Comparison of ENCODE assay signal across 8 mouse cellular contexts in the genomic region with DNA sequence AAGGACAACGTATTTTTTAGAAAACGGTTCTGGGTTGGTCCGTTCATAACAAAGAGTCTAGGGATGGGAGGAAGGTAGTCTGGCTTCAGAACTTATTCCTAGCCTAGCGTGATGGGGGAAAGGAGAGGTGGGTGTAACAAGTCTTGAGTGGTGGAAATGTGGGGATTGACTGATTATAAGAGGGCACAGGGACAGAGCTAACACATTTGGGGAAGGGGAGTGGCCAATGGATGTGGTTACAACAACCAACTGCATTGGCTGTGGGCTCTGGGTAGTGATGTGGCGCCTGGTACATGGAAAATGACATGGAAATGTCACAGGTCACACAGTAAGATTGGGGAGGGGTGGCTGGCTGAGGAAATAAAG. TPM values are rescaled to one million over a fixed set of nuclear protein-coding genes. Genes with fewer than 3 reads are reported as not detected.
DNase-seq lines count a peak whose midpoint lies in the region; ATAC-seq and TF ChIP-seq lines count a peak whose summit lies in the region.

No protein-coding gene starts in this region.

- no peaks in the 10 kb centered on the region for H3K36me3 ChIP-seq in embryonic facial prominence, embryonic 10.5 days (replicated peaks)
- no peaks in the 10 kb centered on the region; the same call in 1 of the 2 replicates for H3K36me3 ChIP-seq in intestine, postnatal 0 days (ENCODE audit: control insufficient read depth, insufficient read depth)
- H3K36me3 ChIP-seq in neural tube, embryonic 13.5 days = no peaks in the 10 kb centered on the region

- TF ChIP-seq POLR2A in lung, adult 2 months (IDR thresholded peaks at IDR 0.05; ENCODE audit: borderline replicate concordance, extremely low read depth, low read depth, low read length) = no peak

- H3K4me1 ChIP-seq in lung, adult 2 months (ENCODE audit: control insufficient read depth, insufficient read depth, low read length) = peaks cover 5% of the 10 kb centered on the region; the same call in 1 of the 2 replicates
- H3K4me1 ChIP-seq in embryonic facial prominence, embryonic 10.5 days = peaks cover 14% of the 10 kb centered on the region
- 0 out of 2 replicates have a peak, but pooled peaks cover 13% of the 10 kb centered on the region for H3K4me1 ChIP-seq in intestine, postnatal 0 days (replicated peaks; ENCODE audit: control insufficient read depth, insufficient read depth, low read length)
- H3K4me1 ChIP-seq in neural tube, embryonic 13.5 days (replicated peaks) = peaks cover 27% of the 10 kb centered on the region

- H3K27me3 ChIP-seq in embryonic facial prominence, embryonic 10.5 days (replicated peaks; ENCODE audit: low read depth, poor library complexity, severe bottlenecking) = 0 out of 2 replicates have a peak, but pooled peaks cover 9% of the 10 kb centered on the region
- H3K27me3 ChIP-seq in intestine, postnatal 0 days (replicated peaks; ENCODE audit: control insufficient read depth, insufficient read depth, low read length) = no peaks in the 10 kb centered on the region
- H3K27me3 ChIP-seq in neural tube, embryonic 13.5 days = peaks cover 4% of the 10 kb centered on the region; the same call in 1 of the 2 replicates

- DNase-seq in lung, adult 2 months = no peak
- DNase-seq in lung, postnatal 25 days (ENCODE audit: low spot score) = no peak
- DNase-seq in embryonic facial prominence, embryonic 10.5 days (ENCODE audit: low spot score) = no peak
- no peak for DNase-seq in layer of hippocampus, postnatal 14 days (ENCODE audit: low spot score in 2 of 2)
- DNase-seq in right cerebral cortex, adult 18-20 months = no peak
- DNase-seq in gastrocnemius, postnatal 14 days = no peak

- no peaks in the 10 kb centered on the region for H3K9me3 ChIP-seq in embryonic facial prominence, embryonic 10.5 days
- H3K9me3 ChIP-seq in intestine, postnatal 0 days (ENCODE audit: control insufficient read depth) = no peaks in the 10 kb centered on the region
- H3K9me3 ChIP-seq in neural tube, embryonic 13.5 days = no peaks in the 10 kb centered on the region

- TF ChIP-seq CTCF in lung, adult 2 months (IDR thresholded peaks at IDR 0.05; ENCODE audit: insufficient read depth, low read length) = no peak
- TF ChIP-seq CTCF in intestine, postnatal 0 days (IDR thresholded peaks at IDR 0.05; ENCODE audit: low read depth) = no peak

- WGBS in lung, adult 2 months = 23% methylated on average over 5 of the region's 5 CpGs
- 22% methylated on average over 5 of the region's 5 CpGs for WGBS in embryonic facial prominence, embryonic 10.5 days
- WGBS in intestine, postnatal 0 days = 22% methylated on average over 5 of the region's 5 CpGs
- WGBS in neural tube, embryonic 13.5 days = 25% methylated on average over 5 of the region's 5 CpGs

- H3K4me3 ChIP-seq in lung, adult 2 months (replicated peaks; ENCODE audit: extremely low read depth, low read depth, low read length) = peak overlapping the region; percentile 4
- peak overlapping the region; percentile 83 for H3K4me3 ChIP-seq in embryonic facial prominence, embryonic 10.5 days
- peak overlapping the region; percentile 83 for H3K4me3 ChIP-seq in intestine, postnatal 0 days (ENCODE audit: low read depth, low read length)
- peak overlapping the region; percentile 76 for H3K4me3 ChIP-seq in neural tube, embryonic 13.5 days

- intact Hi-C loops in gastrocnemius, postnatal 14 days (cut with DNase I; ENCODE audit: low total_unique reads) = no loop called here

- H3K4me2 ChIP-seq in intestine, postnatal 0 days (replicated peaks; ENCODE audit: low read depth) = peak overlapping the region; percentile 91
- peak overlapping the region; percentile 86 for H3K4me2 ChIP-seq in neural tube, embryonic 13.5 days

- H3K27ac ChIP-seq in embryonic facial prominence, embryonic 10.5 days (replicated peaks) = peak overlapping the region; percentile 89
- no peak overlapping the region for H3K27ac ChIP-seq in intestine, postnatal 0 days (ENCODE audit: low read depth, low read length)
- H3K27ac ChIP-seq in neural tube, embryonic 13.5 days (replicated peaks) = peak overlapping the region; percentile 95

- no peak for ATAC-seq in intestine, postnatal 0 days
- ATAC-seq in neural tube, embryonic 13.5 days (ENCODE audit: low read depth) = peak; percentile 57

- H3K9ac ChIP-seq in intestine, postnatal 0 days (ENCODE audit: low read depth, low read length) = 0 out of 2 replicates have a peak overlapping the region, but pooled peaks have one; percentile 88
- H3K9ac ChIP-seq in neural tube, embryonic 13.5 days = 0 out of 2 replicates have a peak overlapping the region, but pooled peaks have one; percentile 86

RNA-seq across cellular contexts. Expression of a gene that starts 0.4 kb away (rescaled TPM):
- polyA plus RNA-seq in lung, adult 2 months (2012; rRNA removed) = 15.6 and 17.9 TPM in 2 replicates
- 8.0 and 9.3 TPM in 2 replicates for polyA plus RNA-seq in embryonic facial prominence, embryonic 10.5 days (2016; fragmentation: Nextera tagmentation; extraction: Ambion mirVana)
- 31.3 and 35.8 TPM in 2 replicates for polyA plus RNA-seq in intestine, postnatal 0 days (2015; fragmentation: Nextera tagmentation; extraction: Ambion mirVana)
- polyA plus RNA-seq in neural tube, embryonic 13.5 days (2015; fragmentation: Nextera tagmentation; extraction: Ambion mirVana) = 26.0 and 27.1 TPM in 2 replicates
- total RNA-seq in layer of hippocampus, postnatal 14 days (2021) = 10 to 100 TPM; 17.0 to 17.4 TPM
- 1 to 10 TPM; 5.6 to 6.0 TPM for total RNA-seq in gastrocnemius, postnatal 14 days (2021)

RNA-seq across cellular contexts. Expression of a gene that starts 12.9 kb away (rescaled TPM):
- polyA plus RNA-seq in lung, adult 2 months (2012; rRNA removed) = not detected in 2 replicates
- not detected in 2 replicates for polyA plus RNA-seq in embryonic facial prominence, embryonic 10.5 days (2016; fragmentation: Nextera tagmentation; extraction: Ambion mirVana)
- not detected in 2 replicates for polyA plus RNA-seq in intestine, postnatal 0 days (2015; fragmentation: Nextera tagmentation; extraction: Ambion mirVana)
- polyA plus RNA-seq in neural tube, embryonic 13.5 days (2015; fragmentation: Nextera tagmentation; extraction: Ambion mirVana) = not detected in 2 replicates
- total RNA-seq in layer of hippocampus, postnatal 14 days (2021) = not detected
- not detected for total RNA-seq in gastrocnemius, postnatal 14 days (2021)

Comparison
In these comparisons a context has a peak if more than half of its experiments do, and no peak if none do; other contexts are left out.
1. H3K4me3 ChIP-seq: peak in every context shown above with its lines; median percentile 83 in embryonic facial prominence, embryonic 10.5 days; 83 in intestine, postnatal 0 days; 76 in neural tube, embryonic 13.5 days; 4 in lung, adult 2 months.